Mouse (Mus musculus): ENCODE results near the gene Minpp1. TPM values are rescaled to one million over a fixed set of nuclear protein-coding genes. Genes with fewer than 3 reads are reported as not detected.

The Minpp1 gene
- total and polyA plus RNA-seq, 2 experiments from 2014 or later: 70.2 to 92.6 TPM

DNA sequence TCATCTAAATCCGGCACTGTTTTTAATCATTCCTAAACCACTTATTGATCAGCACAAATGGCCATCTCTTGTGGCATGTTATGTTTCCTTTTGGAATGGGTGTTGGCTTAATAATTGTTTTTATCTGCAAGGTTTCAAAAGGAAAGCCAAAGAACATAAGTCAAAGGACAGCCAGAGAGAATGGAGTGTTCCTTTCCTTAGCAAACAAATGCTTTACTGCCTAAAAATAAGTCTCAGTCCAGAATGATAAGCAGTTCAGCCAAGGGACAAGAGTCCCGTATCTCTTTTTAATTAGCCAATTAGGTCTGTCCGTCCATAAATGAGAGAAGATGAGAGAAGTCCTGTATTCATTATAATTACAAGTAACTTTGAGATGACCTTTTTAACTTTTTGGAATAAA lies 46.8 kb downstream of the Minpp1 start:
- H3K4me2 ChIP-seq (ENCODE audit: low read depth, low read length, poor library complexity, severe bottlenecking): no peak overlapping the region
- TF ChIP-seq CTCF (IDR thresholded peaks at IDR 0.05): no peak

GRCm38 (mm10) chr19:32532737-32533505 lies 47.4 kb downstream of the Minpp1 start:
- no peak for TF ChIP-seq CTCF (IDR thresholded peaks at IDR 0.05)
- DNase-seq (ENCODE audit: low spot score): no peak
- no peak overlapping the region for H3K4me2 ChIP-seq (ENCODE audit: low read depth, low read length, poor library complexity, severe bottlenecking)
- H3K4me1 ChIP-seq (ENCODE audit: insufficient read depth, low read length): no peaks in the 10 kb centered on the region
- no peaks in the 10 kb centered on the region for H3K9me3 ChIP-seq (ENCODE audit: low read length)
- no peaks in the 10 kb centered on the region for H3K27me3 ChIP-seq (ENCODE audit: insufficient read depth, low read length)
- no peak overlapping the region for H3K27ac ChIP-seq (ENCODE audit: low read depth, low read length)
- no peak overlapping the region for H3K4me3 ChIP-seq (ENCODE audit: low read depth, low read length)
- no peaks in the 10 kb centered on the region for H3K36me3 ChIP-seq (ENCODE audit: insufficient read depth, low read length)
- H3K9ac ChIP-seq (replicated peaks; ENCODE audit: low read length, poor library complexity, severe bottlenecking): no peak overlapping the region
- no peak for ATAC-seq (ENCODE audit: low FRiP score)
- 85% methylated on average over 7 of the region's 7 CpGs for WGBS

More for the DNA sequence above, 46.8 kb downstream of the Minpp1 start:
- WGBS: 93% methylated on average over 3 of the region's 3 CpGs
- Histone ChIP-seq H3K9ac (replicated peaks; ENCODE audit: low read length, poor library complexity, severe bottlenecking) (no peak overlapping the region), H3K27me3 (ENCODE audit: insufficient read depth, low read length) (no peaks in the 10 kb centered on the region), H3K9me3 (ENCODE audit: low read length) (no peaks in the 10 kb centered on the region), H3K27ac (ENCODE audit: low read depth, low read length) (no peak overlapping the region), H3K36me3 (ENCODE audit: insufficient read depth, low read length) (no peaks in the 10 kb centered on the region), H3K4me3 (ENCODE audit: low read depth, low read length) (no peak overlapping the region), H3K4me1 (ENCODE audit: insufficient read depth, low read length) (no peaks in the 10 kb centered on the region)
- ATAC-seq (ENCODE audit: low FRiP score) (no peak), DNase-seq (ENCODE audit: low spot score) (no peak)

GRCm38 (mm10) chr19:32534887-32535286 lies 49.3 kb downstream of the Minpp1 start:
- no peak overlapping the region for H3K4me3 ChIP-seq (ENCODE audit: low read depth, low read length)
- ATAC-seq (ENCODE audit: low FRiP score): no peak
- TF ChIP-seq CTCF (IDR thresholded peaks at IDR 0.05): no peak

DNA sequence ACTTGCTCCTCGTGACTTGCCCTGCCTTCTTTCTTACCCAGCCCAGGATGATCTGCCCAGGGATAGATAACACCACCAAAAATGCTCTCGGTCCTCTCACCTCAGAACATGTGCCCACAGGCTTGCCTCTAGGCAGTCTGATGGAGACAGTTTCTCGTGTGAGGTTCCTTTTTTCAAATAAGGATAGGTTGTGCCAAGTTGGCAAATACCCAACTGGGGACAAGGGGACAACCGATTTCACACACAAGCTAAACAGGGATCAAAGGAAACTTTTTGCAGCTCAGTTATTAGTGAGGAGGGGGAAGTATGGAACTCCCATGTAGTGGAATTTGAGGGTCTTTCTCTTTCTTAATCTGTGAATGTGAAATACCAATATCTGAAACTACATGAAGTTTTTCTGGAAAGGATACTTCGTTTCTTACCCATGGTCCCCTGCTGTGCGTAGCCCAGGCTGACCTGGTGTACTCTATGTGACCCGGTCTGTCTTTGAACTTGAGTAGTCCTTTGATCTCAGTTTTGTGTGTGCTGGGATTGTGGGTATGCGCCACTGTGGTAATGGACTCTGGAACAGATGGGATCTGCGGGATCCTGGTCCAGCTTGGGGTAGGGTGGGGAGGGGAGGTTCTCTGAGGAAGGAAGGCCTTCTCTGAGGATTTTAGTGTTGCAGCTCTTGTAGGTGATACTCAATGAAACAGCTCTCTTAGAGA lies 57.4 kb downstream of the Minpp1 start:
- 84% methylated on average over 9 of the region's 9 CpGs for WGBS
- TF ChIP-seq CTCF (IDR thresholded peaks at IDR 0.05): no peak
- Histone ChIP-seq H3K4me2 (ENCODE audit: low read depth, low read length, poor library complexity, severe bottlenecking) (no peak overlapping the region), H3K36me3 (ENCODE audit: insufficient read depth, low read length) (no peaks in the 10 kb centered on the region), H3K9ac (replicated peaks; ENCODE audit: low read length, poor library complexity, severe bottlenecking) (no peak overlapping the region), H3K9me3 (ENCODE audit: low read length) (no peaks in the 10 kb centered on the region), H3K4me1 (ENCODE audit: insufficient read depth, low read length) (no peaks in the 10 kb centered on the region), H3K4me3 (ENCODE audit: low read depth, low read length) (no peak overlapping the region), H3K27me3 (ENCODE audit: insufficient read depth, low read length) (no peaks in the 10 kb centered on the region), H3K27ac (ENCODE audit: low read depth, low read length) (no peak overlapping the region)
- DNase-seq (ENCODE audit: low spot score) (no peak), ATAC-seq (ENCODE audit: low FRiP score) (no peak)

More at GRCm38 (mm10) chr19:32534887-32535286, 49.3 kb downstream of the Minpp1 start:
- no peaks in the 10 kb centered on the region for H3K27me3 ChIP-seq (ENCODE audit: insufficient read depth, low read length)
- no peak for DNase-seq (ENCODE audit: low spot score)
- no peaks in the 10 kb centered on the region for H3K36me3 ChIP-seq (ENCODE audit: insufficient read depth, low read length)
- H3K9me3 ChIP-seq (ENCODE audit: low read length): no peaks in the 10 kb centered on the region
- no peak overlapping the region for H3K9ac ChIP-seq (replicated peaks; ENCODE audit: low read length, poor library complexity, severe bottlenecking)
- H3K4me1 ChIP-seq (ENCODE audit: insufficient read depth, low read length): no peaks in the 10 kb centered on the region
- no peak overlapping the region for H3K4me2 ChIP-seq (ENCODE audit: low read depth, low read length, poor library complexity, severe bottlenecking)
- H3K27ac ChIP-seq (ENCODE audit: low read depth, low read length): no peak overlapping the region

DNA sequence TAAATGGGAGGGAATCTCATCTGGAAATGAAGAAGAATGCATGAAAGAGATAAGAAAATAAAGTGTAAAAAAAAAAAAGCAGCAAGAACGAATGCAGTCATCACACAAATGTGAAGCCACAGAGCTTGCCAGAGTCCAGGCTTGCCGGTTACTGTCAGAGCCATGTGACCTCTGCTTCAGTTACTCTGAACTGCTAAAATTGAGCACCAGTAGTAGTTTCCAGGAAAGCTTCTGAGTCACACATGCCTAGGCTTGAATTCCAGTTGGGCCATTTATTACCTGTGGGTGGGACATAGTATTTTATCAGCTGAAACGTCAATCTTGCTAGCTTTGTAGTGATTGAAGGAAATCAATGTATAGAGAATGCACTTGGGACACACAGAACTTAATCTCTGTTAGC lies 61.8 kb downstream of the Minpp1 start:
- Histone ChIP-seq H3K4me3 (ENCODE audit: low read depth, low read length) (no peak overlapping the region), H3K27ac (ENCODE audit: low read depth, low read length) (no peak overlapping the region), H3K9ac (replicated peaks; ENCODE audit: low read length, poor library complexity, severe bottlenecking) (no peak overlapping the region), H3K4me1 (ENCODE audit: insufficient read depth, low read length) (no peaks in the 10 kb centered on the region), H3K9me3 (ENCODE audit: low read length) (no peaks in the 10 kb centered on the region), H3K36me3 (ENCODE audit: insufficient read depth, low read length) (no peaks in the 10 kb centered on the region), H3K4me2 (ENCODE audit: low read depth, low read length, poor library complexity, severe bottlenecking) (no peak overlapping the region), H3K27me3 (ENCODE audit: insufficient read depth, low read length) (no peaks in the 10 kb centered on the region)
- no peak for ATAC-seq (ENCODE audit: low FRiP score)
- 78% methylated on average over 3 of the region's 3 CpGs for WGBS
- no peak for TF ChIP-seq CTCF (IDR thresholded peaks at IDR 0.05)
- no peak for DNase-seq (ENCODE audit: low spot score)

- 87% methylated on average over 15 of the region's 15 CpGs for WGBS
- Histone ChIP-seq H3K9ac (replicated peaks; ENCODE audit: low read length, poor library complexity, severe bottlenecking) (no peak overlapping the region), H3K27ac (ENCODE audit: low read depth, low read length) (no peak overlapping the region), H3K9me3 (ENCODE audit: low read length) (no peaks in the 10 kb centered on the region), H3K4me2 (ENCODE audit: low read depth, low read length, poor library complexity, severe bottlenecking) (no peak overlapping the region), H3K4me3 (ENCODE audit: low read depth, low read length) (no peak overlapping the region), H3K27me3 (ENCODE audit: insufficient read depth, low read length) (no peaks in the 10 kb centered on the region), H3K4me1 (ENCODE audit: insufficient read depth, low read length) (no peaks in the 10 kb centered on the region), H3K36me3 (ENCODE audit: insufficient read depth, low read length) (no peaks in the 10 kb centered on the region)
- TF ChIP-seq CTCF (IDR thresholded peaks at IDR 0.05): no peak
- no peak for ATAC-seq (ENCODE audit: low FRiP score)
- DNase-seq (ENCODE audit: low spot score): no peak
Measured at GRCm38 (mm10) chr19:32548202-32548601, 62.6 kb downstream of the Minpp1 start.
